Mouse (Mus musculus): ENCODE results near the gene Camta2. TPM values are rescaled to one million over a fixed set of nuclear protein-coding genes. Genes with fewer than 3 reads are reported as not detected.

Gene Camta2
- polyA plus RNA-seq, 1 experiment: 48.8 TPM

DNA sequence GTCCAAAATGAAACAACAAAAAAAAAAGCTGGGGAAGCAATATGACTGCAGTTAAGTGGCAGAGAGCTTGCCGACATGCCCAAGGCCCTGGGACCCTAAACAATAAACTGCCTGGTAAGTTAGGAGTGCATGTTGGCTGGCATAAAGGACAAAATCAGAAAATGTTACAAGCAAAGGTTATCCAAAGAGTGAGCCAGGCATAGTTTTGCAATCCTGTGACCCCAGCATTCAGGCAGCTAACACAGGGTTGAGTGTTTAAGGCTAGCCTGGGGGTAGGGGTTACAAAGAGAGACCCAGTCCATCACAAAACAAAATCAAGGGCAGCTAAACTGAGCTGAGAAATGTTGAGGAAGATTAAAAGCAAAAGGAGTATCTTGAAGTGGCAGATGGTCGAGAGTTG, 11.1 kb upstream of the Camta2 start:
- WGBS: 77% methylated on average over 2 of the region's 2 CpGs
- DNase-seq (ENCODE audit: low read depth, low spot score): no peak

DNA sequence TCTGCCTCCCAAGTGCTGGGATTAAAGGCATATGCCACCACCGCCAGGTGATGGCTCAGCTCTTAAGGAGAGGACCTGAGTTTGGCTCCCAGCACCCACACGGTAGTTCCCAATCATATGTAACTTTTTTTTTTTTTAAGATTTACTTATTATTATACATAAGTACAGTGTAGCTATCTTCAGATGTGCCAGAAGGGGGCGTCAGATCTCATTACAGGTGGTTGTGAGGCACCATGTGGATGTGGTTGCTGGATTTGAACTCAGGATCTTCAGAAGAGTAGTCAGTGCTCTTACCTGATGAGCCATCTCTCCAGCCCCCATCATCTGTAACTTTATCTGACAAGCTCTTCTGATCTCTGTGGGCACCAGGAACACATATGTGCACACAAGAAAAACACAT, 9.5 kb upstream of the Camta2 start:
- no peak for DNase-seq (ENCODE audit: low read depth, low spot score)
- WGBS: 78% methylated on average over 3 of the region's 3 CpGs

DNA sequence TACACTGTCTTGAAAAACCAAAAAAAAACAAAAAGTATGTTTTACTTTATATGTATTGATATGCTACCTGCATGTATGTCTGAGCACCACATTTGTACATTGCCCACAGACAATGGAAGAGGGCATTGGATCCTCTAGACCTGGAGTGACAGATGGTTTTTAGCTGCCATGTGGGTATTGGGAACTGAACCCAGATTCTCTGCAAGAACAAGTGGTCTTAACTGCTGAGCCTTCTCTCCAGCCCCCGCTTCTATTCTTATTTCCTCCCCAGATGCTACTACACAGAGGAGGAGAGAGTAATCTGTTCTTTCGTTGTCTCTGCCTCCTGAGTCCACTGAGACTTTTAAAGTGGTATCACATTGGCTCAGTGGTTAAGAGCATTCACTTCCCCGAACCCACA, 5.6 kb upstream of the Camta2 start:
- 84% methylated on average over 3 of the region's 3 CpGs for WGBS
- DNase-seq (ENCODE audit: low read depth, low spot score): no peak

- no peak for DNase-seq (ENCODE audit: low read depth, low spot score)
- WGBS: 38% methylated on average over 4 of the region's 4 CpGs
These were observed 1.7 kb upstream of the Camta2 start for GRCm38 (mm10) chr11:70689578-70689977.

DNA sequence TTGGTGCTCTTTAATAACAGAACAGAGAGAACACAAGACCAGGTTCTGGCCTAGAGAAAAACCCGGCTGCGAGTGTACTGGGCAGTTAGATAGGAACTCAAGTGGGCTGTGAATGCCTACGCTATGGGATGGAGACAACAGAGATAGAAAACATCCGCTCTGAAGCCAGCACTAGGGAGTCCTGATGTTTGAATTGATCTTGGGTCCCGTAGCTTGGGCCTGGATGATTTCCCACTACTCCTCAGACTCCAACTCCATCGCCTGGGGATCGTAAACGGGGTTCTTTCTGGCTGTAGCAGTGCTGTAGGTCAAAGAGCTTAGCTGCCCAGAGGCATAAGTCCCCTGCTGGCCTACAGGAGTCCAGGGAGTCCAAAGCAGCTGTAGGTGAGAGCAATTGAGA, 467 bp upstream of the Camta2 start:
- no peak for DNase-seq (ENCODE audit: low read depth, low spot score)
- 27% methylated on average over 8 of the region's 8 CpGs for WGBS

- WGBS: 2% methylated on average over 16 of the region's 16 CpGs
- no peak for DNase-seq (ENCODE audit: low read depth, low spot score)
These were observed 871 bp downstream of the Camta2 start for GRCm38 (mm10) chr11:70686901-70687566.

GRCm38 (mm10) chr11:70683640-70684039, 4.3 kb downstream of the Camta2 start:
- DNase-seq (ENCODE audit: low read depth, low spot score): no peak
- WGBS: 88% methylated on average over 5 of the region's 5 CpGs

DNA sequence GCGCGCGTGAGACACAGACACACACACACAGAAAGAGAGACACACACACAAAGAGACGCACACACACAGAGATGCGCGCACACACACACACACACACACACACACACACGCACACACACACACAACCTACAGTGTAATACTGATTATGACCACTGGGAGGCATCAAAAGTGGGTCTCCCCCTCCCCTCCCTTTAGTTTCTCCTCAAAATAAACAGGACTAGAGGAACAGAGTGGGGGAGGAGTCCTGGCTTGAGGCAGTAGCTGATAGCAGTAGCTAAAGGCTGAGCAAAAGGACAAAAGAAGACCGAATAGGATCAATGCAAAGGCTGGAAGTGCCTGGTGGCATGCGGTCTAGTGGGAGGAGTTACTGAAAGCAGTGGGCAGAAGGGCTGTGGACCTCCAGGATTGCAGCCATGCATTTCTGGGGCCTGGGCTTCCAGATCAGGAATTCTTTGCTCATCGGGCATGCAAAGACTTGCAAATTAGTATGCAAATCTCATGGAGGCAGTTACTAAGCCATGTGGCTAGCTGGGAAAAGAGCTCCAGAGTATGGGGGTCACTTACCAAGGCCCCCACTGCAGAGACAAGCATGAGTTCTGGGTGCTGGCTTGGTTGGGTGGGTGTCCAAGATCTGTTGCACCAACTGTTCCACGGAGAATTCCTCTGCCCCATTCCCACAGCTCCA, 5.9 kb downstream of the Camta2 start:
- DNase-seq (ENCODE audit: low read depth, low spot score): no peak
- 72% methylated on average over 11 of the region's 11 CpGs for WGBS

DNA sequence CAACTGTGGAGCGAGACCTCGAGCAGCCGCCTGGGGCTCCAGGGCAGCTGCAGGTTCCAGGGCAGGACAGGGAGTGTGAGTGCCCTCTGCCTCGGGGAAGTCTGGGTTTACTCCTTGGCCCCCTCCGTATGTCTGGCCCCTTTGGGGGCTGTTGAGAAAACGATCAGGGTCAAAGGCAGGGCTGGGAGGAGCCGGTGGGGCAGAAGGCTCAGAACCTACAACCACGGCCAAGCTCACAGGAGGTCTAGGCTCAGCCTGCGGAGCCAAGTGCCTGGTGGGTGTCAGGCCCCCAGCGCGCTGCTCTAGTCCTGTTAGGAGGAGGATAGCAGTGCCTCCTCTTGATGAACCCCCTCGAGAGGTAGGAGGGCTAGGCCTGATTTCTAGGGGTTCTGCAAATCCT, 6.7 kb downstream of the Camta2 start:
- no peak for DNase-seq (ENCODE audit: low read depth, low spot score)
- 85% methylated on average over 12 of the region's 12 CpGs for WGBS

- no peak for DNase-seq (ENCODE audit: low read depth, low spot score)
- WGBS: 82% methylated on average over 8 of the region's 8 CpGs
These were observed 8.0 kb downstream of the Camta2 start for GRCm38 (mm10) chr11:70679894-70680293.

DNA sequence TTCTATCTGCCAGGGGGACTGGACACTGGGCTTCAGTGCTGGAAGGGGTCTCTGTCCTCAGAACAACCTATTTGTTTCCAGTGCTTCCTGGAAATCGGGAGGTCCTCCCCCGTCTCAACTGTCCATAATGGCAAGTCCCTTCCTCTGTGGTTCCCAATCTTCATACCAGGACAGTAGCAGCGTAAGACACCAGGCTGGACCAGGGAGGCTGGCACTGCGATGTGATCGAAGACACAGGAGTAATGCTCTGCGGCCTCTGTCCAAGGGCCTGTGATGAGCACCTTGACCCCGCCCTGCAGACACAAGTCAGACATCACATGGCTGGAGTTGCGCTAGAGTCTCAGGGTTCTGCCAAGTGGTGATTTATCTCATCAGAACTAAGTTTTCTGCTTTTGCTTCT, 8.5 kb downstream of the Camta2 start:
- no peak for DNase-seq (ENCODE audit: low read depth, low spot score)
- 95% methylated on average over 8 of the region's 8 CpGs for WGBS

DNA sequence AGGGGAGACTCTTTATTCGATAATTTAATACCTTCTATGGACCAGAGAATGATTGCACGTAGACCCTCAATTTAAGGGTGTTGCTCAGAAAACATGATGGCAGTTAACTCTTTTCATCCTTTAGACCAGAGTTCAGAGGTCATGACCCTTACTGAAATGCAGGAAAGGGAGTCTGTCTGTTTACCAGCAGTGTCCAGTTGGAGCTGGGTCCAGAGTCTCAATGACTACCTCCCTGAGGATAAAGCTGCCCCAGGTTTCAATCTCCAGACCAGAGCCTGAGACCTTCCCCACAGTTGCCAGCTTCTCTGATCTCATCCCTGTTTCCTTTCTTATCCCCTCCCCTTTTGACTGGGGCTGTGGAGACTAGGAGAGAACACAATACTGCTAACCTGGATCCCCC, 9.3 kb downstream of the Camta2 start:
- 88% methylated on average over 2 of the region's 2 CpGs for WGBS
- no peak for DNase-seq (ENCODE audit: low read depth, low spot score)

DNA sequence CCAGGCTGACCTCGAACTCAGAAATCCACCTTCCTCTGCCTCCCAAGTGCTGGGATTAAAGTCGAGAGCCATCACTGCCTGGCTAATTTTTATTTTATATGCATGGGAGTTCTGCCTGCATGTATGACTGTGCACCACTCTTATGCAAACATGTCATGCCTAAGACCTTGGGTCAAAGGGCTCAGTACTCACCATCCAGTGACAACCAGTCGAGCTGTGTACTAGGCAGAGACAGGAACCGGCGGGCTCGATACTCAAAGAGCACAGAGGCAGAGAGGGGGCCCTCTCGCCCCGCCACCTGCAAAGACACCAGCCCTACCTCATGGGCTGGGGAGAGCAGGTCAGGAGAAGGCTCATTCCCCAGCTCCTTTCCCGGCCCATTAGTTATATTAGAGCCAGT, 9.8 kb downstream of the Camta2 start:
- WGBS: 78% methylated on average over 9 of the region's 9 CpGs
- DNase-seq (ENCODE audit: low read depth, low spot score): no peak

DNA sequence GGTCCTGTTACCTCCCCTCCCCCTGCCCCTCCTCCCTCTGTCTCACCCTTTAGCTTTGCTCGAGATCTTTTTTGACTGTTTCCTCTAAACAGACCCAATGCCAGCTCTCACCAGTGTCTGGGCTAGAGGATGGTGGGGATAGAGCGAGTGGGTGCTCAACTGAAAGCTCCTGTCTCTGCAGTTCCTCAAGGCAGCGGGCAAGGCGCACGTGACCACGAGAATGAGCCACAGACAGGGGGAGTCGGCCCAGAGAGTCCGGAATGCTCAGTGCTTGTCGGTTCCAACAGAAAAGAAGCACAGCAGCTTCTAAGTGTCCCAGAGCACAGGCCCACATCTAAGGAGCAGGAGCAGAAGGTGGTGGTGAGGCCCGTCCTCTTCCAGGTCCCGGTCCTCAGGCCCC, 13.4 kb downstream of the Camta2 start:
- WGBS: 74% methylated on average over 11 of the region's 11 CpGs
- DNase-seq (ENCODE audit: low read depth, low spot score): no peak

GRCm38 (mm10) chr11:70674014-70674413, 13.9 kb downstream of the Camta2 start:
- no peak for DNase-seq (ENCODE audit: low read depth, low spot score)
- WGBS: 95% methylated on average over 6 of the region's 6 CpGs

DNA sequence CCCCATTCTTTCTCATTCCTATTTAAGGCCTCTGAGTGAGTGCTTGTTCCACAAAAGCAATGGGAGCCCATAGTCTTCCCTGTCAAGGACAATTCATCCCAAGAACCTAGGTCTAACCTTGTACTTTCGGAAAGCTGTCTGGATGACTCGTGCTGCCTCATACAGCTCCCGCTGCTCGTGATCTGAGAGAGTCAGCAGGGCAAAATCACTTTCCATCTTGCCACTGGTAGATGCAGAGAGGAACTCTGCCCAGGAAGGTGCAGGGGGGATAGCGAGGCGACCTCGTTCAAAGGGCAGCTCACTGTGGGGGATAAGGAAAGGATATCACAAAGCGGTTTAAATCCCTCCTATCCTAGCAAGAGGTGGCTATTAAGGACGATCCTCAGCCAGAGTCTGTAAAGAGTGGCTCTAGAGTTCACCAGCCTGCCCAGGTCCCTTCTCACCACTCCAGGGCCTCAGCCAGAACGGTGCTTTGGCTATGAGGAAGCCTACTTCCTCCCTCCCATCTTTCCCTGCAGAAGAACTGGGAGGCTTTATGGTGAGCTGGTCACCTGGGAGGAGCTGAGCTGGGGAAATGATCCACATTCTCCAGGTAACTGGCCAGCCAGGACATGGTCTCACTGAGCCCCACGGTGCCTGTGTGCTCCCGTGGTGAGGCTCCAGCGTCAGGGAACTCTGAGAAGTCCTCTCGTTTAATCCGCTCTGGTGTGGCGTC, 16.4 kb downstream of the Camta2 start:
- WGBS: 87% methylated on average over 16 of the region's 16 CpGs
- no peak for DNase-seq (ENCODE audit: low read depth, low spot score)

GRCm38 (mm10) chr11:70670483-70670882, 17.4 kb downstream of the Camta2 start:
- DNase-seq (ENCODE audit: low read depth, low spot score): no peak
- 63% methylated on average over 14 of the region's 14 CpGs for WGBS

DNA sequence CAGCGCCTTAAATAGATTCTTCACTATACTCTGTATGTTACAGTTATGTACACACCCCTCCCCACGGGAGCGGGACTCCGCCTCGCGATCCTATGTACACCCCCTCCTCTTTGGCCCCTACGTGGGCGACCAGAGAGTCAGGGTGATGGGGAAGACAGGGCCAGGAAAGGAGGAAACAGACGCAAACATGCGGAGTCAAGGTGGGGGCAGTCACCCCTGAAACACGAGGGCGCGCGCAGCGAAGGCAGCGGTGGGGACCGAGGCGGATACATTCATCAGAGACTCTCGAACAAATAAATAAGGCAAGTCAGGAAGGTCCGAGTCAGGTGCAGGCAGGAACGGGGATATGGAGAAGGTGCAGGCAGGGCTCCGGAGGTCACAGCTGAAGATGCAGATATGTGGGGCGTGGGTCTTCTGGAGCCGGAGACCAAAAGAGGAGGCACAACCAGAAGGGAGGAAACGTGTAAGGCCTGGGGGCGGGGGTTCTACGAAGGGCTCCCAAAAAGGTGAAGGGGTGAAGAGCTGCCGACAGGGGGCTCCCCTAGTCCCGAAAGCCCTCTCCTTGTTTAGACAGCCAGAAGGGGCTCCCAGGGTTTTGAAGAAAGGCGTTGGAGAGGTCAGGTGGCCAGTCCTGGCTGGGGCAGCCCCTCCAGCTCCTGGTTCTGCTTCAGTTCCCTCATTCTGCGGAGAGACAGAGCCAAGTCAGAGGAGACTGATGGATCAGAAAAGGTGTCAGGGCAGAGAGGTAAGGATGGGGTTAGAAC, 18.1 kb downstream of the Camta2 start:
- WGBS: 1% methylated on average over 31 of the region's 31 CpGs
- no peak for DNase-seq (ENCODE audit: low read depth, low spot score)

- DNase-seq (ENCODE audit: low read depth, low spot score): peak; percentile 100
- under 1% methylated on average over 44 of the region's 44 CpGs for WGBS
These were observed 19.0 kb downstream of the Camta2 start, which contains the start of gene Spag7 for GRCm38 (mm10) chr11:70668771-70669505. Gene Spag7 (minus strand): TSS chr11:70669416.

Data from large intestine, adult 2 months (tissue).